Mouse (Mus musculus): ENCODE data around the gene Tcf23.

- no peak for TF ChIP-seq CTCF (IDR thresholded peaks at IDR 0.05; ENCODE audit: borderline replicate concordance, extremely low read depth, insufficient read depth, insufficient read length)
- TF ChIP-seq POLR2A (IDR thresholded peaks at IDR 0.05; ENCODE audit: borderline replicate concordance, extremely low read depth, insufficient read depth, insufficient read length, poor library complexity, severe bottlenecking), result no peak
These were observed 13.9 kb upstream of the Tcf23 start for GRCm38 (mm10) chr5:30954556-30954955.

All from brain, embryonic 14.5 days (tissue).